Mouse (Mus musculus): Measurements from ENCODE around the gene Daw1.

DNA sequence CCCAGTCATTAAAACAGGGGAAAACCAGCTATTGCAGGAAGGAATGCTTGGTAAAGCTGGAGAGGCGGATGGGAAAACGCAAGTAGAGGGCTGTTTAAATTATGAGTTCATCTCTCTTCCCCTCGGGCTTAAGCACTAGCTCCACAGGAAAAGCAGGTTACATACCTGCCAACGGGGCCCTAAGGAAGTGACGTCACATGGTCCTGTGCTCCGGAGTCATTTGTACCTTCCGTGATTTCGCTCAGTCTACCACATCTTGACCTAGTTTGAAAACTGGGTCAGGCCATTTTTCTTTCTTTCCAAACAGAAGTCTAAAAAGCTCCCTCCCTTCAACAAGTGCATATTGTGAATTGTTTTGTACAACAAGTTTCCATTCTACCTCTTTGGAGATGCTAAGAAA, 21.7 kb upstream of the Daw1 start:
- no peak for TF ChIP-seq POLR2A (IDR thresholded peaks at IDR 0.05; ENCODE audit: borderline replicate concordance, extremely low read depth, low read depth, low read length)
- TF ChIP-seq CTCF (IDR thresholded peaks at IDR 0.05; ENCODE audit: insufficient read depth, low read length), result no peak
